Mouse (Mus musculus) stomach, postnatal 0 days (tissue): ENCODE data around the gene Usp48. TPM values are rescaled to one million over a fixed set of nuclear protein-coding genes. Genes with fewer than 3 reads are reported as not detected.

Source experiments
- ATAC-seq: fragments of 200-750 bp; cut with Nextera tagmentation; 2 replicates; pipeline ENCODE4 v1.8.0; 2017; ENCODE audit not compliant: low FRiP score, low TSS enrichment
- DNase-seq: peaks from one replicate; pipeline ENCODE4 v3.0.0-alpha.2; 2016; ENCODE audit warnings: low spot score
- H3K27ac ChIP-seq: fragments of 300-500 bp; sonication (generic); replicated peaks from 2 replicates; pipeline ENCODE4 v1.5.1; 2014; ENCODE audit warnings: mild to moderate bottlenecking, control low read depth
- H3K27me3 ChIP-seq: fragments of 300-500 bp; sonication (generic); 2 replicates; pipeline ENCODE4 v1.6.1; 2014; ENCODE audit warnings: low read length; ENCODE audit not compliant: control insufficient read depth, insufficient read depth
- H3K36me3 ChIP-seq: fragments of 300-500 bp; sonication (generic); 2 replicates; pipeline ENCODE4 v1.6.1; 2014; ENCODE audit warnings: low read length, mixed read lengths; ENCODE audit not compliant: control insufficient read depth, insufficient read depth
- H3K4me1 ChIP-seq: fragments of 300-500 bp; sonication (generic); replicated peaks from 2 replicates; pipeline ENCODE4 v1.6.1; 2014; ENCODE audit warnings: antibody characterized with exemption; ENCODE audit not compliant: control insufficient read depth, insufficient read depth
- H3K4me2 ChIP-seq: fragments of 300-500 bp; sonication (generic); replicated peaks from 2 replicates; pipeline ENCODE4 v1.6.1; 2014; ENCODE audit warnings: low read depth, mild to moderate bottlenecking, control low read depth, moderate library complexity
- H3K4me3 ChIP-seq: fragments of 300-500 bp; sonication (generic); 2 replicates; pipeline ENCODE4 v1.5.1; 2014; ENCODE audit warnings: low read depth, low read length, control low read depth
- H3K9ac ChIP-seq: fragments of 300-500 bp; sonication (generic); 2 replicates; pipeline ENCODE4 v1.6.1; 2014; ENCODE audit warnings: mild to moderate bottlenecking, low read length, control low read depth, mixed read lengths
- H3K9me3 ChIP-seq: fragments of 300-500 bp; sonication (generic); 2 replicates; pipeline ENCODE4 v1.6.1; 2016; ENCODE audit warnings: low read length; ENCODE audit not compliant: control insufficient read depth
- CTCF ChIP-seq: IDR thresholded peaks from 2 replicates; pipeline ENCODE4 v1.5.1; 2016; ENCODE audit warnings: antibody characterized with exemption, low read depth, mild to moderate bottlenecking, moderate library complexity
- EP300 ChIP-seq: optimal IDR thresholded peaks from 2 replicates; pipeline ENCODE3; 2016; ENCODE audit warnings: antibody characterized with exemption
- WGBS: fragments of 180-500 bp; shearing (Covaris S2); extraction: QIAGEN DNeasy Blood & Tissue Kit; methylation state at CpG from one replicate; pipeline ENCODE4 v1.1.7; 2014; 5-methylcytosine and 5-hydroxymethylcytosine counted together
- polyA plus RNA-seq: library from polyadenylated mRNA; unstranded; fragments of >200 nt; fragmentation: Nextera tagmentation; extraction: Ambion mirVana; gene quantifications from 2 replicates; pipeline ENCODE4 v1.2.1, GENCODE M21; 2015

Gene Usp48
- polyA plus RNA-seq, 1 experiment from 2014 or later, result 35.4 TPM

- H3K4me2 ChIP-seq, result peak overlapping the region; percentile 85
- no peak overlapping the region for H3K27ac ChIP-seq
- H3K27me3 ChIP-seq, result no peaks in the 10 kb centered on the region
- H3K36me3 ChIP-seq, result no peaks in the 10 kb centered on the region
- H3K4me3 ChIP-seq, result peak overlapping the region; percentile 49
- H3K9me3 ChIP-seq, result no peaks in the 10 kb centered on the region
- H3K9ac ChIP-seq, result peak overlapping the region; percentile 65
- no peak for DNase-seq
- no peak; the same call in 1 of the 2 replicates for ATAC-seq
- H3K4me1 ChIP-seq, result no peaks in the 10 kb centered on the region
- 14% methylated on average over 13 of the region's 15 CpGs for WGBS
- TF ChIP-seq EP300 (no peak), CTCF (no peak)
These were observed 71.6 kb downstream of the Usp48 start for GRCm38 (mm10) chr4:137664980-137665675.

GRCm38 (mm10) chr4:137665791-137666190 is 72.2 kb downstream of the Usp48 start:
- Histone ChIP-seq H3K9ac (no peak overlapping the region), H3K4me2 (no peak overlapping the region), H3K27me3 (no peaks in the 10 kb centered on the region), H3K4me1 (no peaks in the 10 kb centered on the region), H3K36me3 (no peaks in the 10 kb centered on the region), H3K9me3 (no peaks in the 10 kb centered on the region), H3K4me3 (no peak overlapping the region), H3K27ac (no peak overlapping the region)
- no peak for ATAC-seq
- no peak for DNase-seq
- no peak for TF ChIP-seq EP300
- no peak for TF ChIP-seq CTCF
- WGBS, result 89% methylated on average over 5 of the region's 5 CpGs

GRCm38 (mm10) chr4:137666283-137666957 is 72.9 kb downstream of the Usp48 start:
- Histone ChIP-seq H3K27me3 (no peaks in the 10 kb centered on the region), H3K27ac (no peak overlapping the region), H3K36me3 (no peaks in the 10 kb centered on the region), H3K9me3 (no peaks in the 10 kb centered on the region), H3K4me2 (no peak overlapping the region), H3K4me3 (no peak overlapping the region), H3K4me1 (no peaks in the 10 kb centered on the region), H3K9ac (0 out of 2 replicates have a peak overlapping the region, but pooled peaks have one; percentile 23)
- TF ChIP-seq EP300, result no peak
- TF ChIP-seq CTCF, result no peak
- DNase-seq, result no peak
- ATAC-seq, result no peak
- WGBS, result 58% methylated on average over 5 of the region's 5 CpGs

- TF ChIP-seq EP300, result no peak
- no peak for TF ChIP-seq CTCF
- no peak overlapping the region for H3K4me2 ChIP-seq
- 0 out of 2 replicates have a peak overlapping the region, but pooled peaks have one; percentile 23 for H3K9ac ChIP-seq
- H3K4me3 ChIP-seq, result no peak overlapping the region
- H3K27me3 ChIP-seq, result no peaks in the 10 kb centered on the region
- WGBS, result 73% methylated on average over 8 of the region's 8 CpGs
- H3K9me3 ChIP-seq, result no peaks in the 10 kb centered on the region
- no peaks in the 10 kb centered on the region for H3K36me3 ChIP-seq
- no peaks in the 10 kb centered on the region for H3K4me1 ChIP-seq
- ATAC-seq (no peak), DNase-seq (no peak)
- H3K27ac ChIP-seq, result no peak overlapping the region
These were observed 73.4 kb downstream of the Usp48 start for GRCm38 (mm10) chr4:137666958-137667345.

- TF ChIP-seq CTCF (no peak), EP300 (no peak)
- no peak overlapping the region for H3K4me3 ChIP-seq
- no peaks in the 10 kb centered on the region for H3K36me3 ChIP-seq
- no peak overlapping the region for H3K9ac ChIP-seq
- H3K4me2 ChIP-seq, result no peak overlapping the region
- 49% methylated on average over 5 of the region's 5 CpGs for WGBS
- no peaks in the 10 kb centered on the region for H3K4me1 ChIP-seq
- ATAC-seq (no peak), DNase-seq (no peak)
- H3K27me3 ChIP-seq, result no peaks in the 10 kb centered on the region; the same call in 1 of the 2 replicates
- H3K27ac ChIP-seq, result no peak overlapping the region
- H3K9me3 ChIP-seq, result no peaks in the 10 kb centered on the region
These were observed 74.2 kb downstream of the Usp48 start for GRCm38 (mm10) chr4:137667747-137668146.
